Mouse (Mus musculus) hindbrain, postnatal 0 days (tissue): ENCODE measurements at regions not wholly inside any gene's neighbourhood (a gene's known extent, or its start where the extent isn't known, plus 50 kb on each side); places are given as distances from the start of the nearest gene placed in this dataset.

ENCODE experiments used
- ATAC-seq: fragments of 200-750 bp; cut with Nextera tagmentation; 2 replicates; pipeline ENCODE4 v1.8.0; 2017; ENCODE audit warnings: mild to moderate bottlenecking, moderate TSS enrichment, moderate library complexity
- DNase-seq: peaks from one replicate; pipeline ENCODE4 v3.0.0-alpha.2; 2015; ENCODE audit warnings: low spot score
- H3K27ac ChIP-seq: fragments of 300-500 bp; sonication (generic); 2 replicates; pipeline ENCODE4 v1.5.1; 2014; ENCODE audit warnings: mild to moderate bottlenecking
- H3K27me3 ChIP-seq: fragments of 300-500 bp; sonication (generic); 2 replicates; pipeline ENCODE4 v1.6.1; 2014; ENCODE audit warnings: low read length, mixed read lengths; ENCODE audit not compliant: insufficient read depth
- H3K36me3 ChIP-seq: fragments of 300-500 bp; sonication (generic); 2 replicates; pipeline ENCODE4 v1.6.1; 2014; ENCODE audit warnings: low read length, mixed read lengths; ENCODE audit not compliant: insufficient read depth
- H3K4me1 ChIP-seq: fragments of 300-500 bp; sonication (generic); 2 replicates; pipeline ENCODE4 v1.6.1; 2014; ENCODE audit warnings: antibody characterized with exemption, low read length, mixed read lengths; ENCODE audit not compliant: insufficient read depth
- H3K4me2 ChIP-seq: fragments of 300-500 bp; sonication (generic); 2 replicates; pipeline ENCODE4 v1.6.1; 2014; ENCODE audit warnings: low read depth, mild to moderate bottlenecking, low read length, moderate library complexity, mixed read lengths
- H3K4me3 ChIP-seq: fragments of 300-500 bp; sonication (generic); 2 replicates; pipeline ENCODE4 v1.5.1; 2014; ENCODE audit warnings: low read length
- H3K9ac ChIP-seq: fragments of 300-500 bp; sonication (generic); replicated peaks from 2 replicates; pipeline ENCODE4 v1.6.1; 2014; ENCODE audit warnings: mild to moderate bottlenecking, low read length, moderate library complexity, mixed read lengths
- H3K9me3 ChIP-seq: fragments of 300-500 bp; sonication (generic); 2 replicates; pipeline ENCODE4 v1.6.1; 2016; ENCODE audit warnings: low read length, mixed read lengths
- CTCF ChIP-seq: IDR thresholded peaks from 2 replicates; pipeline ENCODE4 v1.5.1; 2016; ENCODE audit warnings: antibody characterized with exemption, control low read depth, low read depth
- WGBS: fragments of 180-500 bp; shearing (Covaris S2); extraction: QIAGEN DNeasy Blood & Tissue Kit; methylation state at CpG from one replicate; pipeline ENCODE4 v1.1.7; 2014; 5-methylcytosine and 5-hydroxymethylcytosine counted together

DNA sequence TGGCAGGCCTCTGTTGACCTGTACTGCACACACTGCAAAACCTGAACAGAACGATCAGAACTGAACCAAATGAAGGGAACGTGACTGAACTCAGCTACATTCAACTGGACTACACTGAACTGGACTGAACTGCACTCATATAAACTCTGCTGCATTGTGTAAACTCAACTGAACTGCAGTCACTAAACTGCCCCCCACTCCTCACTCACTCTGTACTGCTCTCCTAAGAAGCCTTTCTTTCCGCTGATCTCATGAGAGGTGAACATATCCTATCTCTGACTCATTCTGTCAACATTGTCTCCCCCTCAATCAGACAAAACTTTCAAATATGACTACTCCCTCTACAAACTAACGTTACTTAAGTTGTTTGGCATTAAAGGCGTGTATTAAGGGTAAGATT lies 324.5 kb upstream of the Cdh9 start:
- no peak for TF ChIP-seq CTCF
- Histone ChIP-seq H3K4me2 (no peak overlapping the region), H3K4me1 (no peaks in the 10 kb centered on the region), H3K27me3 (no peaks in the 10 kb centered on the region), H3K9ac (no peak overlapping the region), H3K4me3 (no peak overlapping the region), H3K36me3 (no peaks in the 10 kb centered on the region), H3K9me3 (no peaks in the 10 kb centered on the region), H3K27ac (no peak overlapping the region)
- ATAC-seq (no peak), DNase-seq (no peak)
- 86% methylated on average over 5 of the region's 5 CpGs for WGBS

DNA sequence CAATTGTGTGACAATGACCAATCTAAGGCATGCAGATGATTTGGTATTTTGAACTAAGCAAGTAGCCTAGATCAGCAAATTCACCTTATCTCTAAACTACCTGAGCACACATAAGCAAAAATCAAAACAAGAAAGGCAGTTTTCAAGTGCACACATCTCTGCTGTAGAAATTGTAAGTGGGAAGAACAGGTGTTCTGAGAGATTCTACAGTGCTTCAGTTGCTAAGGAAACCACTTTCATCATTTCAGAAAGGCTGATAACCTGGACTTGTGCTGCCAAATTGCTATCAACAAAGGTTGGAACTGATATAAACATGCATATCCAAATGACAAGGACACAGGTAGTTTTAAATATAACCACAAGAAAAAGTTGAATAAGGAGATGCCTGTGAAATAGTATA lies 322.4 kb upstream of the Cdh9 start:
- no peak overlapping the region for H3K9ac ChIP-seq
- no peaks in the 10 kb centered on the region for H3K27me3 ChIP-seq
- DNase-seq, result peak; percentile 27
- no peak for TF ChIP-seq CTCF
- H3K9me3 ChIP-seq, result no peaks in the 10 kb centered on the region
- no peaks in the 10 kb centered on the region for H3K4me1 ChIP-seq
- no peaks in the 10 kb centered on the region for H3K36me3 ChIP-seq
- H3K4me3 ChIP-seq, result no peak overlapping the region
- ATAC-seq, result no peak
- no peak overlapping the region for H3K4me2 ChIP-seq
- 0 out of 2 replicates have a peak overlapping the region, but pooled peaks have one; percentile 11 for H3K27ac ChIP-seq

DNA sequence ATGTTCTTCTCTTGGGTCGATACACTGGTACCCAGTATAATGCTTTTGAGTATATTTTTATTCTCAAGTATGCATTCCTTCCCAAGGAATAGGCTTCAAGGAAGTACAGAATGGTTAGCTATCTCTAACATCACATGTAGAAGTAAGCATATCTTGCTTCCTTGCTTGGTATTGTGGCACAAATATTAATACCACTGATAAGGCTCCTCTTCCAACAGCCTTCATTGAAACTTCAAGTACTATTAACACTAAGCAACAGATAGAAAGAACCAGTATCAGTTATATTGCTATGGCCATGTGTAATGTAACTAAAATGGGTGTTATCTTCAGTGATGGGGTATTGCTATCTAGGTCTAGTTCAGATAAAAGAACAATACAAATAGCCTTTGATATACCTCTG lies 316.9 kb upstream of the Cdh9 start:
- H3K27ac ChIP-seq, result no peak overlapping the region
- H3K4me3 ChIP-seq, result no peak overlapping the region
- H3K4me2 ChIP-seq, result no peak overlapping the region
- ATAC-seq (no peak), DNase-seq (no peak)
- 84% methylated on average over 1 of the region's 1 CpGs for WGBS
- H3K9ac ChIP-seq, result no peak overlapping the region
- no peak for TF ChIP-seq CTCF
- H3K4me1 ChIP-seq, result no peaks in the 10 kb centered on the region
- no peaks in the 10 kb centered on the region for H3K9me3 ChIP-seq
- H3K36me3 ChIP-seq, result no peaks in the 10 kb centered on the region
- H3K27me3 ChIP-seq, result no peaks in the 10 kb centered on the region

DNA sequence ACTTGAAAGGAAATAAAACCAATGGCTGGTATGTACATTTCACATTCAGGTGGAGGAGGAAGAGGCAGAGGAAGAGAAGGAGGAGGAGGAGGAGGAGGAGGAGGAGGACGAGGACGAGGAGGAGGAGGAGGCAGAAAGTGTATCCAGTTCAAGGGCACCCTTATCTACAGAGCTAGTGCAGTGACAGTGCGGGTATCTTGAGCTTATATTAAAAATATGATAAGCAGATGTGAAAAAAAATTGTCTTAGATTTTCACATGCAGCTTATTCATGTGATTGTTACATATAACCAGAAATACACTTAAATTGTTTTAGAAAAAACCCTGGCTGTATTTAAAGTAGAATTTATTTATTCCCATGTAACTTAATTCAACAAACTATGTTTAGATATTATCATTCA lies 310.8 kb upstream of the Cdh9 start:
- ATAC-seq, result no peak
- no peak overlapping the region for H3K4me3 ChIP-seq
- H3K36me3 ChIP-seq, result no peaks in the 10 kb centered on the region
- H3K27me3 ChIP-seq, result no peaks in the 10 kb centered on the region
- no peaks in the 10 kb centered on the region for H3K9me3 ChIP-seq
- WGBS, result 81% methylated on average over 3 of the region's 3 CpGs
- H3K27ac ChIP-seq, result no peak overlapping the region
- no peak for DNase-seq
- no peak overlapping the region for H3K4me2 ChIP-seq
- no peak for TF ChIP-seq CTCF
- H3K9ac ChIP-seq, result no peak overlapping the region
- H3K4me1 ChIP-seq, result no peaks in the 10 kb centered on the region

DNA sequence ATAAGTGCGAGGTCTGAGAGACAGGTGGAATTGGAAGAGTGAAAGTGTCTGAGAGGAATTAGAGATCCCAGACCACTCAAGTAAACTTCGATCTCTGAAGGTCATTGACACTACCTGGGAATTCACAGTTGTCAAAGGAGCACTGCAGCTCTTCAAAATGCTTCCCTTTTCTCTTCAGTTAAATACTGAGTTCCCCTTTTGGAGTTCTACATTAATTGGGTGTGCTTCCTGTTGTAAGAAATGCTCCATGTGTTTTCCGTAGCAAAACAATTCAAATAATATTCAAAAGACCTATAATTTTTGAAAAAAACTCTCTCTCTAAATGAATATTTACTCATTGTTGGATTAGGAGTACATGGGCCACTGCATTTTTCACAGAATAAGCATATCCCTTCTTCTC lies 305.5 kb upstream of the Cdh9 start:
- Histone ChIP-seq H3K4me3 (no peak overlapping the region), H3K4me1 (no peaks in the 10 kb centered on the region), H3K9me3 (no peaks in the 10 kb centered on the region), H3K27ac (no peak overlapping the region), H3K36me3 (no peaks in the 10 kb centered on the region), H3K27me3 (no peaks in the 10 kb centered on the region), H3K9ac (no peak overlapping the region), H3K4me2 (no peak overlapping the region)
- no peak for TF ChIP-seq CTCF
- ATAC-seq, result no peak
- WGBS, result 88% methylated on average over 3 of the region's 3 CpGs
- no peak for DNase-seq

DNA sequence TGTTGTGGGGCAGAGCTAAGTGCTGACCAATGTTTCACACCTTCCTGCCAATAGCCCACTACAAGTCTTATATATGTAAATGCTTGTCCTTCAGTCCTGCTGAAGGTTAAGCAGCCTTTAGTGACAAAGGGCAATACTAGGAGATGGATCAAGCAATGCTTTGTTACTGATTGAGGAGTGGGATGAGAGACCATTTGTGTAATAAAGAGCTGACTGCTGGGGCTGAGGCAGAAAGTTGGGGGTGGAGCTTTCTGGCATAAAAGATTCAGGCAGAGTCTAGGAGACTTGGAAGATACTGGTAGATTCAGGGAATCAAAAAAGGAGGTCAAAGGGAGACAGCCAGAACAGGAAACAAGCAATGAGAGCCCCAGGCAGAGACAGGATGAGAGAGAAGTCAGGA lies 281.9 kb upstream of the Cdh9 start:
- no peak overlapping the region for H3K4me3 ChIP-seq

DNA sequence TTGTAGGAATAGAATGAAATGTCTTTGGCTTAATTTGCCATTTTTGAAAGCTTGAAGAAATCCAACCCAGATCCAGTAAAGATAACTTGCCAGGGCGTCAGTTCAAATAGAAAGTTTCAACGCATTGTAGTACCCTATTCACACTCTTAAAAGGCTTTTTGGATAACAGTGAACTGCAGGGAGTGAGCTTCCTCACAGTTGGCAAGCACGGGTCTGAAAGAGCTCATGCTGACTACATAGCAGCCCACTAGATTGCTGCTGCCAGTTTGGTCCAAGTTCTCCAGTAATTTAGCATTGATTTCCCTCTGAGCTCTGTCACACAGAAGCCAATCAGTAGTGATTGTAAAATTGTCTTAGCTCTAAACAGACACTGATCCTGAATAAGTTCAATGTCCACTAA lies 237.3 kb upstream of the Cdh9 start:
- DNase-seq (peak; percentile 23), ATAC-seq (no peak)
- Histone ChIP-seq H3K9me3 (no peaks in the 10 kb centered on the region), H3K27me3 (no peaks in the 10 kb centered on the region), H3K4me1 (no peaks in the 10 kb centered on the region), H3K36me3 (no peaks in the 10 kb centered on the region), H3K27ac (no peak overlapping the region), H3K4me3 (no peak overlapping the region), H3K4me2 (no peak overlapping the region), H3K9ac (no peak overlapping the region)
- 9% methylated on average over 3 of the region's 3 CpGs for WGBS
- no peak for TF ChIP-seq CTCF

More for the DNA sequence above, 281.9 kb upstream of the Cdh9 start:
- H3K4me2 ChIP-seq, result no peak overlapping the region
- TF ChIP-seq CTCF, result no peak
- no peaks in the 10 kb centered on the region for H3K36me3 ChIP-seq
- H3K27ac ChIP-seq, result no peak overlapping the region
- no peak for DNase-seq
- H3K9me3 ChIP-seq, result no peaks in the 10 kb centered on the region
- H3K27me3 ChIP-seq, result no peaks in the 10 kb centered on the region
- ATAC-seq, result no peak
- H3K9ac ChIP-seq, result no peak overlapping the region
- H3K4me1 ChIP-seq, result no peaks in the 10 kb centered on the region
